Mouse (Mus musculus) cortical plate, adult 2 months (tissue): ENCODE measurements around the gene Cbx5. TPM values are rescaled to one million over a fixed set of nuclear protein-coding genes. Genes with fewer than 3 reads are reported as not detected.

ENCODE experiments used
- H3K27ac ChIP-seq: fragments of 200-500 bp; 2 replicates; pipeline ENCODE4 v1.5.1; 2012; ENCODE audit warnings: low read length, control low read depth, inconsistent platforms; ENCODE audit not compliant: insufficient read depth
- H3K4me1 ChIP-seq: fragments of 200-500 bp; 2 replicates; pipeline ENCODE4 v1.6.1; 2011; ENCODE audit warnings: low read length; ENCODE audit not compliant: control insufficient read depth, insufficient read depth
- H3K4me3 ChIP-seq: fragments of 200-500 bp; 2 replicates; pipeline ENCODE4 v1.5.1; 2011; ENCODE audit warnings: mild to moderate bottlenecking, low read length, control low read depth; ENCODE audit not compliant: insufficient read depth
- CTCF ChIP-seq: fragments of 200-500 bp; IDR thresholded peaks from 2 replicates; pipeline ENCODE4 v1.5.1; 2011; ENCODE audit warnings: mild to moderate bottlenecking, control low read depth, low read length; ENCODE audit not compliant: insufficient read depth; ENCODE audit errors: extremely low read depth
- POLR2A ChIP-seq: fragments of 200-500 bp; IDR thresholded peaks from 2 replicates; pipeline ENCODE4 v1.6.1; 2011; ENCODE audit warnings: mild to moderate bottlenecking, low read length, control low read depth; ENCODE audit not compliant: insufficient read depth; ENCODE audit errors: extremely low read depth
- polyA plus RNA-seq: library from polyadenylated mRNA; depleted of rRNA; stranded (reverse); fragments of >200 nt; gene quantifications from 2 replicates; pipeline ENCODE4 v1.2.3, GENCODE M21; 2012

Gene Cbx5
- polyA plus RNA-seq, 1 experiment: 72.1 TPM

DNA sequence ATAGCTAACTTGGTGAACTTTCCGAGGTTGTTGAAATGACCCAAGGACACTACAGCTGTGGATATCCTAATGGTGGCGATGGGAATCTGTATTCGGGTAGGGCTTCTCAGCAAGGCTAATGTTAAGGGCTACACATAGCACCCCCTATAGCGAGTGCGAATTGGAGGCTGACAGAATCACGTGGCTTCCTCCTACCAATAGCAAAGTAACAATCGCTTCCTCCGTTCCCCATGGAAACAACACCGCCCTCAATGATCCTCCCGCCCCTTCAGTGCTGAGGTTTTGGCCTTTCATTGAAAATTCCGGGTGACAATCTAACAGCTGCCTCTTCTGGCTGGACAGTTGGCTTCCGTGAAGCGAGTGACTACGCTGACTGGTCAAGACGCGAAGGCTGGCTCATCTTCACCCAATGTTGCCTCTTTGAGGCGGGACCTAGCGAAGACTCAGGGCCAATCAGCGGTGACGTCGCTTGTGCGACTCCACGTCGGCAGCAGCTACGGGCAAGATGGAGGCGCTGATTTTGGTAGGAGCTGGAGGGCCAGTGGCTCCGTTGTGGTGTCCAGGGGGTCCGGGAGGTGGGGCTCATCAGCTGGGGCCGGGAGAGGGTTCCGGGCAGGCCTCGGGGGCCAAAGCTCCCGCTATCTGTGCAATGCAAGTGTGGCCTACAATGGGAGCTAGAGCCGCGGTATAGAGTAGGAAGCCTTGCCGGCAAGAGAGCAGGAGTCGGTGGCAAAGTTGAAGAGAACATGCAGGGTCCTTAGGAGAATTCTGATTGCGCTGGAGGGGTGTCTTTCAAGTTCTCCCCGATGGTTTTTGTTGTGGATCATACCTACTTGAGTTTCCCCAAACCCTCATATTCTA is 33.0 kb upstream of the Cbx5 start, which contains the start of gene Copz1:
Copz1 (plus strand) TSS at position 296 of the 861 bp plus-strand sequence.
- no peak within 1 kb of the TSS for H3K27ac ChIP-seq
- H3K4me1 ChIP-seq: peaks cover 3% of the 10 kb centered on the region
- peak within 1 kb of the TSS; percentile 53 for H3K4me3 ChIP-seq
- TF ChIP-seq CTCF: 0 out of 2 replicates have a peak, but pooled peaks have one; percentile 17
- TF ChIP-seq POLR2A: peak; percentile 91

DNA sequence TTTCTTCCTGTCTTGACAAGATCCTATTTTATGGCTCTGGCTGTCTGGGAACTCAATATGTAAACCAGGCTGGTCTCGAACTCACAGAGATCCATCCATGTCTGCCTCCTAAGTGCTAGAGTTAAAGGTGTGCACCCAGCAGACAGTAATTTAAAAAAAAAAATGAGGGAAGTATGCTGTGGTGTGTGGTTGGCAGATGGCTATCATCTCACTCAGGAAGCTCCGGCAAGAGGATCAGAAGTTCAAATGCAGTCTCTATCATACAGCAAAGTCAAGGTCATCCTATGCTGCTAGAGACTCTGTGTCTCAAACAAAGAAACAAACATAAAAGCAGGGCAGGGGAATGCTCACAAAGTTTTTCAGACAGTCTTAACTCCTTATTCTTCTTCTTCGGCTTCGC is 29.3 kb upstream of the Cbx5 start:
- H3K27ac ChIP-seq: no peak overlapping the region
- H3K4me1 ChIP-seq: peaks cover 3% of the 10 kb centered on the region
- H3K4me3 ChIP-seq: no peak overlapping the region
- TF ChIP-seq CTCF (no peak), POLR2A (no peak)

DNA sequence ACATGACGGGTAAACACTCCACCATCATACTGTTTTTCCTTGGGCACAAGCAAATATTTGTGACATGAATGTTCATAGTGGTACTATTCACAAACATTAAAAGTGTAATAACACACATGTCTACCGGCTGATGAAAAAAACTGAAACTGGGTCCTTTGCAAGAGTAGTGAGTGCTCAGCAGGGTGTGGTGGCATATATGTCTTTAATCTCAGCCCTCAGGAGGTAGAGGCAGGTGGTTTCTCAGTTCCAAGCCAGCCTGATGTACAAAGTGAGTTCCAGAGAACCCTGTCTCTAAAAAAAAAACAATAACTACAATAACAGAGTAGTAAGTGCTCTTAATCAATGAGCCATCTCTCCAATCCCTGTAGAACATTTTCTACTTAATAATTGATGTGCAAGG is 25.2 kb upstream of the Cbx5 start:
- Histone ChIP-seq H3K4me3 (no peak overlapping the region), H3K27ac (no peak overlapping the region), H3K4me1 (no peaks in the 10 kb centered on the region)
- TF ChIP-seq CTCF: no peak
- TF ChIP-seq POLR2A: no peak

DNA sequence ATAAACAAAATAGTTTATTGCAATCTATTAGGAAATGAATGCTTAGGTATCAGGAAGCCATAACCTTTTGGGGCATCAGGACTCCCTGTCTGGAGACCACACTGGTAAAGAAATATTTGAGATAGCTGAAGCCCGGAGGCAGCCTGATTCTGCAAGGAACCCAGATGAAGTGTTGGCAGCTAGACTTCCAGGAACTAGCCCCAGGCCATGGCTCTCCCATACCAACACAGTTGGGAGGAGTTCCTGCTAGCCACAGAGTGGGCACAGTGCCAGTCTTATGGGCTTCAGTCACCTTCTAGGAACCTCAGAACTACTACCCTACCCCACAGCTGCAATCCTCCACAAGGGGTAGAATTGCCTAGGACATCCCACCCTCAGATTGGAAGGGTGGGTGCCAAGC is 20.4 kb upstream of the Cbx5 start:
- TF ChIP-seq CTCF (no peak), POLR2A (no peak)
- no peak overlapping the region for H3K4me3 ChIP-seq
- H3K27ac ChIP-seq: no peak overlapping the region
- no peaks in the 10 kb centered on the region for H3K4me1 ChIP-seq

DNA sequence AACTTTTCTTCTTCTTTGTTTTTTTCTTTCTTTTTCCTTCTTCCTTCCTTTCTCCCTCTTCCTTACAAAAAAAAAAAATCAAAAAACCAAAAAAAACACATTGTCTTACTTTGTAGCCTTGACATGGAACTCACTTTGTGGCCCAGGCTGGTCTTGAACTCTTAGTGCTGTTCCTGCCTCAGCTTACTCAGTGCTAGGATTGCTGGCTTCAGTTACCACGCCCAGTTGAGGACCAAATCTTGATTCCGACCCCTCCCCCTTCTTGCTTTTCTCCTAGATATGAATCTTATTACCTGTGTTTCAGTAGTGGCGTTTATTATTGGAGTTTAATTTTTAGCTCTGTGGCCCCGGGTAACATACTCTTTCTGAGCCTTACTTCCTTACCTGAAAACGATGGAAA is 19.5 kb upstream of the Cbx5 start:
- H3K4me1 ChIP-seq: no peaks in the 10 kb centered on the region
- H3K4me3 ChIP-seq: no peak overlapping the region
- TF ChIP-seq POLR2A (no peak), CTCF (no peak)
- no peak overlapping the region for H3K27ac ChIP-seq

DNA sequence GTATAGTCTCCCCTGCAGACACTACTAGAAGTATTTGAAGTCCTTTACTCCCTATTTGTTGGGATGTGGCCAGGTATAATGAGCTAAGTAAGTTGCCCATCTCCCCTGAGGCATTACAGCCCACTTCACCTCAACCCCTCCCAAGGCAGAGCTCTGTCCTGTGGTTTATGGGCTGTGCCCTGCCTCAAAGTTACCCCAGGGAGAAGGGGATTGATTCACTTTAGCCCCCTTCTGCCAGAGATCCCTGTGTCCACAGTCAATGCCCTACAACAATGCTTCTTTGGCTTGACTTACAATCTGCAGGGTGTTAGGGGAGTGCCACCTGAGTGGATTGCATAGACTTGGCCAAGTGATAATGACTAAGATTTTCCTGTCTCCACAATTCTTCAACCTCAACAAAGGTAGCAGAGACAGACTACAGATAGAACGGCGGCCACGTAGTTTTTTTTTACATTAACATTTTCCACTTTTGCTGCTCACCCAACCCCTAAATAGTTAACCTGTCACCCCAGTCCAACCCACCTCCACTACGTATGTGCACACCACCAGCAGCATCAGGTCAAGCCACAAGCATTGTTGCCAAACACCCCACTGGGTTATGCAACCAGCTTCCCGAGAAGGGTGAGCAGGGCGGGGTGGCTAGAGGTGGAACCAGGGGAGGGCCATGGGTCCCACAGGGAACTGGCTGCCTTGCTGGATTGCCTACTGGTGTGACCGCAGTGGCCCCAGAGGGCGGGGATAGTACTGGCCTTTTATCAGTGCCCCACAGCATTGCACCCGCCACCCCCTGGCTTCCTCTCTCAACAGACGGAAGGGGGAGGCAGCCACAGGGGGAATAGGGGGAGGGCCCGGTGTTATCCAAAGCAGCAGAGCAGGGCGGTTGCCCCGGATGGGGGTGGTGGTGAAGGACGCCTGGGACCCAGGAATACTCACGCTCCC is 18.4 kb upstream of the Cbx5 start, which contains the start of gene Nfe2:
Nfe2 (minus strand) TSS at position 614 of the 939 bp plus-strand sequence.
- Histone ChIP-seq H3K27ac (0 out of 2 replicates have a peak within 1 kb of the TSS, but pooled peaks have one; percentile 25), H3K4me3 (no peak within 1 kb of the TSS), H3K4me1 (no peaks in the 10 kb centered on the region)
- TF ChIP-seq POLR2A (no peak), CTCF (no peak)

DNA sequence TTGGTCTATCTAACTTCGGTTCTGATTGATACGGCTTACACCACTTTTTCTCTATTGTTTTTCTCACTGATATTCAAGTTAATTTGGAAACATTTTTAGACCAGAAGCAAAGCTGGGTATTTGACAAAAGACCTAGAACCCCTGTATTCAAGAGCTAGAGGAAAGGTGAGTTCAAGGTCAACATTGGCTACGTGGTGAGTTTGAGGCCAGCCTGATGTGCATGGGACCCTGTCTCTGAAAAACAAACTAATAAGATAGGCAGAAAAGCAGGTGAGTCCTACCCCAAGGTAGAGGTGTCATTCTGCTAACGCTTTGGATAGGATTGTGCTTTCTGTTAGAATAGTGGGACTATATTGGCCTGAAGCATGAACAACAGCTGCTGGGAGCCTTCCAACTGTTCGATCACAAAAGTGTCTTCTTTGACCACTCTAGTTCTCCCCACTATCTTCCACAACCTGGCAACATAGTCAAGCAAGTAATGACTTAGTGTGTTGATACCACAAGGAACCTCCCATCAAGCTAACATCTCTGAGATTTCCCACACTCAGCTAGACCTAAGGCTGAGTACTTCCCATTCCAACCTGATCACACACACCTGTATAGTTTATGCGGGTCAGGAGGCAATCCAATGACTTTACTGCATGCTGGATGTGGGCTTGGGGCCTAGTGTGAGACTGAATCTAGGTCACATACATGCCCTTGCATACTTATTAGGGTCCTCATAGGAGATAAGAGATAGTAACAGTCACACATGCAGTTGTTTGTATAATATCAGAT is 16.8 kb upstream of the Cbx5 start:
- no peak overlapping the region for H3K4me3 ChIP-seq

DNA sequence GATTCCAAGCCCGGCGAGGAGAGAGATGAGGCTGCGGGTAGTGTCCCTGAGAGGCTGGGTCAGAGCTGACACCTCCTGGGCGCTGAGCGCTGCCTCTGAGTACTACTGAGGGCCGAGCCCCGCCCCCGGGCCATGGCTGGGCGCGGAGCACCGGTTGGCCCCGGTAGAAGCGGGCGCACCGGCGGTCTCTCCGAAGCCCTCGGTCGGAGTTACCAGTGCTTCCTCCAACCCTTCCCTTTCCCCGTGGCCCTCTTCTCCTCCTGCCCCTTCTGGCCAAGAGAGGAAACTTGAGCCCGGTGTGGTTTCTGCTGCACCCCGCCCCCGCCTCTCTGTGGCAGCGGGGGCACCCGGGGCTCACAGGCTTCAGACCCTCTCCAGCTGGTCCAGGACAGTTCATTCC is 15.6 kb upstream of the Cbx5 start:
- Histone ChIP-seq H3K4me3 (no peak overlapping the region), H3K4me1 (no peaks in the 10 kb centered on the region), H3K27ac (no peak overlapping the region)
- TF ChIP-seq POLR2A (no peak), CTCF (no peak)

More for the DNA sequence above, 16.8 kb upstream of the Cbx5 start:
- Histone ChIP-seq H3K4me1 (no peaks in the 10 kb centered on the region), H3K27ac (no peak overlapping the region)
- TF ChIP-seq CTCF: no peak
- no peak for TF ChIP-seq POLR2A

DNA sequence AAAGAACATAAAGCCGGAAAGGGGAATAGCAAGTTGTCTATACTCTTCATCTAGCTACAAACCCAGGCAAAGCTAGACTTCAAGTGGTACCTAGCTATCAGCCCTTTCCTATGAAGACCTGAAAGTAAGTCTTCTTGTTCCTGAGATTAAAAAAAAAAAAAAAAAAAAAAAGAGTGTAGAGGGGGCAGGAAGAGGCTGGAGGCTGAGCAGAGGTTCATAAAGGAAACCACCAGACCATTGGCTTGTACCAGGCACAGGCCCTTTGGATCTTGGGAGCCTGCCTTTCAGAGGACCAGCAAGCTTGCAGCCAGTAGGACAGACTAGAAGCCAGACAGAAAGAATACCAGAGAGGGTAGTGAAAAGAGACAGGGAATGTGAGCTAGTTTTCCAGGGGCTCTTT is 13.7 kb upstream of the Cbx5 start:
- TF ChIP-seq CTCF (no peak), POLR2A (no peak)
- Histone ChIP-seq H3K27ac (no peak overlapping the region), H3K4me3 (no peak overlapping the region), H3K4me1 (no peaks in the 10 kb centered on the region)
